Mouse (Mus musculus): ENCODE results near the gene St3gal3. TPM values are rescaled to one million over a fixed set of nuclear protein-coding genes. Genes with fewer than 3 reads are reported as not detected.

St3gal3 gene
- polyA plus RNA-seq, 1 experiment from 2014 or later = 5.6 TPM

- no peak overlapping the region for H3K9ac ChIP-seq (replicated peaks; ENCODE audit: low read length)
- ATAC-seq (replicated peaks; ENCODE audit: insufficient number of reproducible peaks, low FRiP score, low TSS enrichment, low read depth) = no peak
- WGBS = 89% methylated on average over 5 of the region's 5 CpGs
- no peak for DNase-seq (ENCODE audit: low spot score)
- no peaks in the 10 kb centered on the region for H3K36me3 ChIP-seq (replicated peaks; ENCODE audit: control insufficient read depth, insufficient read depth, low read depth, low read length)
- no peak overlapping the region for H3K27ac ChIP-seq (replicated peaks; ENCODE audit: low read depth, low read length)
- H3K27me3 ChIP-seq (ENCODE audit: control insufficient read depth, insufficient read depth, low read length) = no peaks in the 10 kb centered on the region
- H3K9me3 ChIP-seq (replicated peaks; ENCODE audit: control insufficient read depth, low read length) = no peaks in the 10 kb centered on the region
- H3K4me2 ChIP-seq (ENCODE audit: low read depth, low read length) = no peak overlapping the region
- peaks cover 2% of the 10 kb centered on the region; the same call in 1 of the 2 replicates for H3K4me1 ChIP-seq (ENCODE audit: control insufficient read depth, insufficient read depth, low read length)
- no peak overlapping the region for H3K4me3 ChIP-seq (ENCODE audit: low read depth, low read length)
Observed at GRCm38 (mm10) chr4:117918762-117919161, 216.0 kb downstream of the St3gal3 start.

GRCm38 (mm10) chr4:117918261-117918660 is 216.5 kb downstream of the St3gal3 start:
- Histone ChIP-seq H3K4me3 (ENCODE audit: low read depth, low read length) (no peak overlapping the region), H3K4me1 (ENCODE audit: control insufficient read depth, insufficient read depth, low read length) (peaks cover 2% of the 10 kb centered on the region; the same call in 1 of the 2 replicates), H3K27me3 (ENCODE audit: control insufficient read depth, insufficient read depth, low read length) (no peaks in the 10 kb centered on the region), H3K9ac (replicated peaks; ENCODE audit: low read length) (no peak overlapping the region), H3K4me2 (ENCODE audit: low read depth, low read length) (no peak overlapping the region), H3K9me3 (replicated peaks; ENCODE audit: control insufficient read depth, low read length) (no peaks in the 10 kb centered on the region), H3K27ac (replicated peaks; ENCODE audit: low read depth, low read length) (no peak overlapping the region), H3K36me3 (replicated peaks; ENCODE audit: control insufficient read depth, insufficient read depth, low read depth, low read length) (no peaks in the 10 kb centered on the region)
- ATAC-seq (replicated peaks; ENCODE audit: insufficient number of reproducible peaks, low FRiP score, low TSS enrichment, low read depth) (no peak), DNase-seq (ENCODE audit: low spot score) (no peak)
- WGBS = 80% methylated on average over 3 of the region's 3 CpGs

- H3K36me3 ChIP-seq (replicated peaks; ENCODE audit: control insufficient read depth, insufficient read depth, low read depth, low read length) = no peaks in the 10 kb centered on the region
- no peaks in the 10 kb centered on the region for H3K9me3 ChIP-seq (replicated peaks; ENCODE audit: control insufficient read depth, low read length)
- H3K9ac ChIP-seq (replicated peaks; ENCODE audit: low read length) = no peak overlapping the region
- WGBS = 91% methylated on average over 4 of the region's 4 CpGs
- H3K27me3 ChIP-seq (ENCODE audit: control insufficient read depth, insufficient read depth, low read length) = no peaks in the 10 kb centered on the region
- no peak overlapping the region for H3K4me3 ChIP-seq (ENCODE audit: low read depth, low read length)
- H3K4me2 ChIP-seq (ENCODE audit: low read depth, low read length) = no peak overlapping the region
- H3K27ac ChIP-seq (replicated peaks; ENCODE audit: low read depth, low read length) = no peak overlapping the region
- H3K4me1 ChIP-seq (ENCODE audit: control insufficient read depth, insufficient read depth, low read length) = peaks cover 4% of the 10 kb centered on the region; the same call in 1 of the 2 replicates
- DNase-seq (ENCODE audit: low spot score) = no peak
- ATAC-seq (replicated peaks; ENCODE audit: insufficient number of reproducible peaks, low FRiP score, low TSS enrichment, low read depth) = no peak
Observed at GRCm38 (mm10) chr4:117917847-117918246, 216.9 kb downstream of the St3gal3 start.

- no peaks in the 10 kb centered on the region for H3K27me3 ChIP-seq (ENCODE audit: control insufficient read depth, insufficient read depth, low read length)
- ATAC-seq (replicated peaks; ENCODE audit: insufficient number of reproducible peaks, low FRiP score, low TSS enrichment, low read depth) (no peak), DNase-seq (ENCODE audit: low spot score) (no peak)
- H3K4me3 ChIP-seq (ENCODE audit: low read depth, low read length) = no peak overlapping the region
- no peaks in the 10 kb centered on the region for H3K9me3 ChIP-seq (replicated peaks; ENCODE audit: control insufficient read depth, low read length)
- no peak overlapping the region for H3K4me2 ChIP-seq (ENCODE audit: low read depth, low read length)
- H3K36me3 ChIP-seq (replicated peaks; ENCODE audit: control insufficient read depth, insufficient read depth, low read depth, low read length) = no peaks in the 10 kb centered on the region
- peaks cover 4% of the 10 kb centered on the region; the same call in 1 of the 2 replicates for H3K4me1 ChIP-seq (ENCODE audit: control insufficient read depth, insufficient read depth, low read length)
- 78% methylated on average over 4 of the region's 4 CpGs for WGBS
- H3K27ac ChIP-seq (replicated peaks; ENCODE audit: low read depth, low read length) = no peak overlapping the region
- H3K9ac ChIP-seq (replicated peaks; ENCODE audit: low read length) = no peak overlapping the region
Observed at GRCm38 (mm10) chr4:117917402-117917801, 217.3 kb downstream of the St3gal3 start.

GRCm38 (mm10) chr4:117916386-117916785 is 218.3 kb downstream of the St3gal3 start:
- H3K4me1 ChIP-seq (ENCODE audit: control insufficient read depth, insufficient read depth, low read length) = peaks cover 4% of the 10 kb centered on the region; the same call in 1 of the 2 replicates
- no peaks in the 10 kb centered on the region for H3K9me3 ChIP-seq (replicated peaks; ENCODE audit: control insufficient read depth, low read length)
- H3K4me2 ChIP-seq (ENCODE audit: low read depth, low read length) = no peak overlapping the region
- no peaks in the 10 kb centered on the region for H3K36me3 ChIP-seq (replicated peaks; ENCODE audit: control insufficient read depth, insufficient read depth, low read depth, low read length)
- no peak overlapping the region for H3K27ac ChIP-seq (replicated peaks; ENCODE audit: low read depth, low read length)
- no peak overlapping the region for H3K9ac ChIP-seq (replicated peaks; ENCODE audit: low read length)
- no peaks in the 10 kb centered on the region for H3K27me3 ChIP-seq (ENCODE audit: control insufficient read depth, insufficient read depth, low read length)
- WGBS = 86% methylated on average over 5 of the region's 5 CpGs
- no peak for DNase-seq (ENCODE audit: low spot score)
- no peak overlapping the region for H3K4me3 ChIP-seq (ENCODE audit: low read depth, low read length)
- no peak for ATAC-seq (replicated peaks; ENCODE audit: insufficient number of reproducible peaks, low FRiP score, low TSS enrichment, low read depth)

GRCm38 (mm10) chr4:117915489-117916105 is 219.1 kb downstream of the St3gal3 start:
- ATAC-seq (replicated peaks; ENCODE audit: insufficient number of reproducible peaks, low FRiP score, low TSS enrichment, low read depth) (no peak), DNase-seq (ENCODE audit: low spot score) (no peak)
- 13% methylated on average over 19 of the region's 19 CpGs for WGBS
- no peaks in the 10 kb centered on the region for H3K36me3 ChIP-seq (replicated peaks; ENCODE audit: control insufficient read depth, insufficient read depth, low read depth, low read length)
- H3K4me2 ChIP-seq (ENCODE audit: low read depth, low read length) = peak overlapping the region; percentile 94
- H3K4me1 ChIP-seq (ENCODE audit: control insufficient read depth, insufficient read depth, low read length) = peaks cover 4% of the 10 kb centered on the region; the same call in 1 of the 2 replicates
- H3K4me3 ChIP-seq (ENCODE audit: low read depth, low read length) = peak overlapping the region; percentile 65
- peak overlapping the region; percentile 74 for H3K9ac ChIP-seq (replicated peaks; ENCODE audit: low read length)
- no peaks in the 10 kb centered on the region for H3K9me3 ChIP-seq (replicated peaks; ENCODE audit: control insufficient read depth, low read length)
- H3K27me3 ChIP-seq (ENCODE audit: control insufficient read depth, insufficient read depth, low read length) = no peaks in the 10 kb centered on the region
- H3K27ac ChIP-seq (replicated peaks; ENCODE audit: low read depth, low read length) = no peak overlapping the region

- Histone ChIP-seq H3K27ac (replicated peaks; ENCODE audit: low read depth, low read length) (peak within 1 kb of the TSS; percentile 74; the same call in 1 of the 2 replicates), H3K27me3 (ENCODE audit: control insufficient read depth, insufficient read depth, low read length) (no peaks in the 10 kb centered on the region), H3K9me3 (replicated peaks; ENCODE audit: control insufficient read depth, low read length) (no peaks in the 10 kb centered on the region), H3K4me1 (ENCODE audit: control insufficient read depth, insufficient read depth, low read length) (peaks cover 4% of the 10 kb centered on the region; the same call in 1 of the 2 replicates), H3K9ac (replicated peaks; ENCODE audit: low read length) (peak within 1 kb of the TSS; percentile 74), H3K36me3 (replicated peaks; ENCODE audit: control insufficient read depth, insufficient read depth, low read depth, low read length) (no peaks in the 10 kb centered on the region), H3K4me3 (ENCODE audit: low read depth, low read length) (peak within 1 kb of the TSS; percentile 65), H3K4me2 (ENCODE audit: low read depth, low read length) (peak within 1 kb of the TSS; percentile 94)
- 0% methylated on average over 61 of the region's 61 CpGs for WGBS
- DNase-seq (ENCODE audit: low spot score) (peak; percentile 98), ATAC-seq (replicated peaks; ENCODE audit: insufficient number of reproducible peaks, low FRiP score, low TSS enrichment, low read depth) (peak; percentile 94)
Observed at GRCm38 (mm10) chr4:117914591-117915442, 219.9 kb downstream of the St3gal3 start, which contains the start of gene Ipo13. Gene Ipo13, minus strand, starts transcription at chr4:117914999.

GRCm38 (mm10) chr4:117914031-117914430 is 220.7 kb downstream of the St3gal3 start:
- H3K27me3 ChIP-seq (ENCODE audit: control insufficient read depth, insufficient read depth, low read length) = no peaks in the 10 kb centered on the region
- no peaks in the 10 kb centered on the region for H3K36me3 ChIP-seq (replicated peaks; ENCODE audit: control insufficient read depth, insufficient read depth, low read depth, low read length)
- ATAC-seq (replicated peaks; ENCODE audit: insufficient number of reproducible peaks, low FRiP score, low TSS enrichment, low read depth) (no peak; the same call in 1 of the 2 replicates), DNase-seq (ENCODE audit: low spot score) (no peak)
- peak overlapping the region; percentile 65 for H3K4me3 ChIP-seq (ENCODE audit: low read depth, low read length)
- WGBS = 22% methylated on average over 8 of the region's 8 CpGs
- no peaks in the 10 kb centered on the region for H3K9me3 ChIP-seq (replicated peaks; ENCODE audit: control insufficient read depth, low read length)
- no peak overlapping the region for H3K27ac ChIP-seq (replicated peaks; ENCODE audit: low read depth, low read length)
- H3K9ac ChIP-seq (replicated peaks; ENCODE audit: low read length) = peak overlapping the region; percentile 74
- H3K4me1 ChIP-seq (ENCODE audit: control insufficient read depth, insufficient read depth, low read length) = peaks cover 4% of the 10 kb centered on the region; the same call in 1 of the 2 replicates
- peak overlapping the region; percentile 94 for H3K4me2 ChIP-seq (ENCODE audit: low read depth, low read length)

Measured in embryonic facial prominence, embryonic 11.5 days (tissue).